Mouse (Mus musculus): ENCODE measurements around the gene Mcm10.

The Mcm10 gene

GRCm38 (mm10) chr2:5032665-5033064 lies 20.1 kb upstream of the Mcm10 start:
- no peak for DNase-seq (ENCODE audit: low spot score)

- no peak for DNase-seq (ENCODE audit: low spot score)
Observed at GRCm38 (mm10) chr2:5031215-5031614, 18.6 kb upstream of the Mcm10 start.

- DNase-seq (ENCODE audit: low spot score) = no peak
Observed at GRCm38 (mm10) chr2:5029808-5030207, 17.2 kb upstream of the Mcm10 start.

- no peak for DNase-seq (ENCODE audit: low spot score)
Observed at GRCm38 (mm10) chr2:5028047-5028446, 15.5 kb upstream of the Mcm10 start.

GRCm38 (mm10) chr2:5027057-5027456 lies 14.5 kb upstream of the Mcm10 start:
- DNase-seq (ENCODE audit: low spot score) = no peak

- DNase-seq (ENCODE audit: low spot score) = no peak
Observed at GRCm38 (mm10) chr2:5025162-5025733, 12.7 kb upstream of the Mcm10 start.

GRCm38 (mm10) chr2:5023699-5024399 lies 11.3 kb upstream of the Mcm10 start:
- DNase-seq (ENCODE audit: low spot score) = no peak

GRCm38 (mm10) chr2:5023275-5023674 lies 10.7 kb upstream of the Mcm10 start:
- no peak for DNase-seq (ENCODE audit: low spot score)

- no peak for DNase-seq (ENCODE audit: low spot score)
Observed at GRCm38 (mm10) chr2:5019708-5020107, 7.1 kb upstream of the Mcm10 start.

- DNase-seq (ENCODE audit: low spot score) = no peak
Observed at GRCm38 (mm10) chr2:5016922-5017321, 4.3 kb upstream of the Mcm10 start.

- DNase-seq (ENCODE audit: low spot score) = no peak
Observed at GRCm38 (mm10) chr2:5015527-5015926, 2.9 kb upstream of the Mcm10 start.

- no peak for DNase-seq (ENCODE audit: low spot score)
Observed at GRCm38 (mm10) chr2:5014616-5015015, 2.0 kb upstream of the Mcm10 start.

- DNase-seq (ENCODE audit: low spot score) = peak; percentile 21
Observed at GRCm38 (mm10) chr2:5011898-5012490, 597 bp downstream of the Mcm10 start.

- DNase-seq (ENCODE audit: low spot score) = no peak
Observed at GRCm38 (mm10) chr2:5007107-5007506, 5.5 kb downstream of the Mcm10 start.

GRCm38 (mm10) chr2:5001266-5001665 lies 11.3 kb downstream of the Mcm10 start:
- no peak for DNase-seq (ENCODE audit: low spot score)

- no peak for DNase-seq (ENCODE audit: low spot score)
Observed at GRCm38 (mm10) chr2:4998905-4999304, 13.7 kb downstream of the Mcm10 start.

- DNase-seq (ENCODE audit: low spot score) = peak; percentile 80
Observed at GRCm38 (mm10) chr2:4996421-4996824, 16.2 kb downstream of the Mcm10 start.

- DNase-seq (ENCODE audit: low spot score) = no peak
Observed at GRCm38 (mm10) chr2:4995646-4996045, 16.9 kb downstream of the Mcm10 start.

- DNase-seq (ENCODE audit: low spot score) = no peak
Observed at GRCm38 (mm10) chr2:4994436-4994835, 18.2 kb downstream of the Mcm10 start.

GRCm38 (mm10) chr2:4993584-4993983 lies 19.0 kb downstream of the Mcm10 start:
- no peak for DNase-seq (ENCODE audit: low spot score)

GRCm38 (mm10) chr2:4988826-4989424 lies 23.7 kb downstream of the Mcm10 start:
- no peak for DNase-seq (ENCODE audit: low spot score)

- DNase-seq (ENCODE audit: low spot score) = no peak
Observed at GRCm38 (mm10) chr2:4987388-4988180, 25.0 kb downstream of the Mcm10 start.

Measured in yolk sac, embryonic 10.5 days (tissue).